Mouse (Mus musculus) macrophage (primary cell): Measurements from ENCODE around the gene Sgms1. TPM values are rescaled to one million over a fixed set of nuclear protein-coding genes. Genes with fewer than 3 reads are reported as not detected.

Experiments used
- H3K27ac ChIP-seq: fragments of 350-480 bp; formaldehyde crosslinking; 2 replicates; pipeline ENCODE4 v1.9.0; 2021
- H3K36me3 ChIP-seq: fragments of 350-480 bp; formaldehyde crosslinking; 2 replicates; pipeline ENCODE4 v1.9.0; 2021; ENCODE audit errors: inconsistent target
- H3K4me3 ChIP-seq: fragments of 350-480 bp; formaldehyde crosslinking; 2 replicates; pipeline ENCODE4 v1.9.0; 2021; ENCODE audit errors: inconsistent target
- H3K79me2 ChIP-seq: fragments of 350-480 bp; formaldehyde crosslinking; 2 replicates; pipeline ENCODE4 v1.9.0; 2021; ENCODE audit errors: inconsistent target
- WGBS: methylation state at CpG from one replicate; pipeline ENCODE4 v1.1.7; 2026; ENCODE audit warnings: inconsistent platforms; ENCODE audit not compliant: missing documents; 5-methylcytosine and 5-hydroxymethylcytosine counted together
- polyA plus RNA-seq: library from polyadenylated mRNA; stranded (reverse); fragments of 250-400 nt; gene quantifications from 3 replicates; pipeline ENCODE4 v1.2.4, GENCODE M21; 2018; ENCODE audit warnings: inconsistent platforms

Sgms1 gene
- polyA plus RNA-seq, 1 experiment from 2014 or later: 20.7 TPM

DNA sequence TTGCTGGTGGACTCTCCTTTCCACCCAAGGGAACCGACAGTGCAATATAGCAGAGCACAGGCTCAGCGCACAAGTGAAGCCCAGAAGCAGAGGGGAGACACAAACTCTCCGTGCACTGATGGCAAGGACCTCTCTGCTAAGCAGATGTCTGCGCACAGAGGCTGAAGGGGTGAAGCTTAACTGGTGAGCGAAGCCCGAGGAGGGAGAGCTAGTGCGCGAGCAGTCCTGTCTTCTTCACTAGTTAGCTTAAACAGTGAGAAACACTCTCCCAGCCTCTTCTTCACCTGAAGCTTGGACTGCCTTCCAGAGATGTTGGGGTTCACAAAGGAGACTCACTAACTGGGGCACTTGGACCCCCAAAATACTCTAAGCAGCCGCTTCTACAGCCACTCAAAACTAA is 36.1 kb downstream of the Sgms1 start:
- Histone ChIP-seq H3K27ac (no peak overlapping the region), H3K36me3 (no peaks in the 10 kb centered on the region), H3K79me2 (peaks cover 20% of the 10 kb centered on the region; the same call in 1 of the 2 replicates), H3K4me3 (no peak overlapping the region)
- WGBS: 96% methylated on average over 9 of the region's 9 CpGs

DNA sequence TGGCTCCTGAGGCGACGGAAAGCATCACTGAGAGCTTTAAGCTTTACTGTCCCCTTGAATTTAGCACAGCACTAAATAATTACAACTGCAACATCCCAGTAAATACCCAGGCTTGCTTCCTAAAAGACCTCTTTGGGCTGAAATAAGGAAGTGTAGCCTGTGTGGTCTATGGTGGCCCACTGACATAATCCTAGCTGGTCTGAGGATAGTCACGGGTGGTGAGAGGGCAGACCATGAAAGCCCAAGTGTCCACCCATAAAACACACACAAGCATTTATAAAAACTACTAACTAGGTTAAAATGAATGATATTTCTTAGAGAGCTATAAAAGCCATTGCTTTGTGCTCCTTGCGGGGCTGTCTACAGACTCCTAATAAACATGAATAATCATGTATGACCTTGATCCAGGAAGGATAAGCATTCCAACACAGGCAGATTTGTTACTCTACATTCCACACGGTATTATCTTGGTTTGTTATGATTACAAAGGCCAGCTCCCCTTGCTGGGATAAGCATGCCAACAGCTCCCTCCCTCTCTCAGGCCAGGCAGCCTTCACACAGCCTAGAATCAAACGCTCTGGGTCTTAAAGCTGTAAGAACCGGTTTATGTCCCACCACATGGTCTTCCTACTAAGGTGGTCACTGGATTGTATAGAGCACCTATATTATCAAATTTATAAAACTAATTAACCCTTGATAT is 40.4 kb downstream of the Sgms1 start:
- Histone ChIP-seq H3K4me3 (no peak overlapping the region), H3K36me3 (no peaks in the 10 kb centered on the region), H3K79me2 (peaks cover 16% of the 10 kb centered on the region; the same call in 1 of the 2 replicates), H3K27ac (peak overlapping the region; percentile 27)
- WGBS: 81% methylated on average over 7 of the region's 7 CpGs

GRCm38 (mm10) chr19:32347491-32347890 is 42.0 kb downstream of the Sgms1 start:
- peaks cover 12% of the 10 kb centered on the region; the same call in 1 of the 2 replicates for H3K79me2 ChIP-seq
- H3K4me3 ChIP-seq: no peak overlapping the region
- H3K36me3 ChIP-seq: no peaks in the 10 kb centered on the region
- WGBS: 92% methylated on average over 5 of the region's 5 CpGs
- no peak overlapping the region for H3K27ac ChIP-seq

DNA sequence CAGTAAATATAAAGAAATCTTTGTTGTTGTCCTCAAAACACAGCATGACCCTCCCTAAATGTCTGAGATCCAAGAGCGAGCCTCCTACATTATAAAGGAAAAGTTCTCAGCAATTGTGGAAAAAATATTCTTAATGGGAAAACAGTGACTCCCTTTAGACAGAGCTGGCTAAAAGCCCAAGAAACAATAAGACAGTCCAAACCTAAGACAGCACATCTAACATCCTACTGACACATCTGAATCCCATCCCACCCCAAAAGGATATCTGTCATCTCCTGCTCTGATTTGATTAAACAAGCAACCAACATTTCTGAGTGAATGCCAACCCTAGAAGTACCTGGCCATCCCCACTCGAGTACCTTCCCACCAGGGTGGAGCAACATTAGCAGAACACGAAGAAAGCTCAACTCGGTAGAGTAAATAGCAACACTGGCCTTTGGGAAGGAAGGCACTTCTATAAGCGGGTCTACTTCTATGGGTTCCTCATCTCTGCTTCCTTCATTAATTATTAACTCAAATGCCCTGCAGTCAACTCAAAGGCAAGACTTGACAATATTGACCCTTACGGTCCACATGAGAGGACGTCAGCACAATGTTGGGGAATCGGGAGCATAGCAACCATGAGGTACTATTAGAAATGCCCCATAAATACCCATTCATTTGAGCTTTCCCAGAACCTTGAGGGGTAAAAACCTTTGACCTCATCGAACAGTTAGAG is 42.7 kb downstream of the Sgms1 start:
- H3K36me3 ChIP-seq: no peaks in the 10 kb centered on the region
- no peak overlapping the region for H3K27ac ChIP-seq
- H3K79me2 ChIP-seq: peaks cover 15% of the 10 kb centered on the region; the same call in 1 of the 2 replicates
- no peak overlapping the region for H3K4me3 ChIP-seq
- 96% methylated on average over 9 of the region's 9 CpGs for WGBS

DNA sequence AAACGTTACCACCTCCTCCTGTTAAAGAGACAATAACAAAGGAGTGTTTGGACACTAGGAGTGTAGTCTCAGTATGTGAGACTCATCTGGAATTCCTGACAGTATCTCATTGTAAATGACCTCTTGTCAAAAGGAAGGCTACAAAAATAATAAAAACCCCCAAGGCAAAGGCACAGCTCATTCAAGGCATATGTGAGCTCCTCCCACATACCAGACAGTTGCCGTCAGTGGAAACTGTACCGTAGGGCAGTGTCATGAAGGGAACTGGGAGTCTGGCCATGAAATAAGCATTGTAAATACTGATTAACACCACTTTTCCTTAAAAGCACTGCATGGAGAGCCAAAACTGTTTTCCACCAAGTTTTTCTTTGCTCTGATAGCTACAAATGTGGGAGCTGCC is 43.3 kb downstream of the Sgms1 start:
- H3K79me2 ChIP-seq: peaks cover 15% of the 10 kb centered on the region; the same call in 1 of the 2 replicates
- WGBS: 90% methylated on average over 3 of the region's 3 CpGs
- H3K27ac ChIP-seq: no peak overlapping the region
- H3K4me3 ChIP-seq: no peak overlapping the region
- H3K36me3 ChIP-seq: no peaks in the 10 kb centered on the region

DNA sequence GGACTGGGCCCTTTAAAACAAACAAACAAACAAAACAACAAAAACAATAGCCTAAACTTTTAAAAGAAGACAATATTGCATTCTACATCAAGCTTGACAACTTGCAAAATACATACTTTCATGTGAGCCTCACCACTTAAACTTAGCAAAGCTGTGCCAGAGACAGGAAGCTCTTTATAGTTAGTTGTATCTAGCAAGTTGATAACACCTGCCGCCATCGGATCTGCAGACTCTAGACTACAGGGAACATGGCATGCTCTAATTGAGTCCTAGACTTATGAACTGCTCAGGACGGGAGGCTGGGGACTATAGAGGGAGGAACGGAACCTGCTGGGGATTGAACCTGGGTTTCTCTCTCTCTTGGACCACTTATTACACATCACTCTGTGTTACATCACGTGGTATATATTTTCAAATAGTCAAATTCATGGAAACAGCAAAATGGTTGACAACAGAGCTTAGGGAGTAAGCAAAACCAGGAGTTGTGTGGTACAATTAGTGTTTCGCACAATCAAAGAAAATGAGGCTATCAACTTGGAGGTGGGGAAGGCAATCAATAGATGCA is 44.3 kb downstream of the Sgms1 start:
- no peak overlapping the region for H3K4me3 ChIP-seq
- 99% methylated on average over 6 of the region's 6 CpGs for WGBS
- no peak overlapping the region for H3K27ac ChIP-seq
- H3K79me2 ChIP-seq: peaks cover 15% of the 10 kb centered on the region; the same call in 1 of the 2 replicates
- no peaks in the 10 kb centered on the region for H3K36me3 ChIP-seq

DNA sequence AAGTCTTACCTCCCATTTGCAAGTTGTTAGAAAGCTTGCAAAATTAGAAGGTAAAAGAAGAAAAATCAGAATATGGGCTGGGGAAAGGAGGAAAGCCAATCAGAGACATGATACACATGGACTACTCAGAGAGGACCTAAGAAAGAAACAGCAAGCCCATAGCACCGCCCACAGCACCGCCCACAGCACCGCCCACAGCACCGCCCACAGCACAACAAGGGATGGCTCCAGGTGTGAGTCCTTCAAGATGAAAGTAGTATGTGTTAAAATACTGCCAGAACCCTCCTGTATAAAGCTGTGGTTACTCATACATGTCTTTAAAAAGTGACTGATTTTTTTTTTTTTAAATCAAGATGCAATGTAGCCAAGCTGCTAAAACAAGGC is 44.8 kb downstream of the Sgms1 start:
- H3K27ac ChIP-seq: no peak overlapping the region
- 85% methylated on average over 4 of the region's 4 CpGs for WGBS
- no peaks in the 10 kb centered on the region for H3K36me3 ChIP-seq
- no peak overlapping the region for H3K4me3 ChIP-seq
- peaks cover 15% of the 10 kb centered on the region; the same call in 1 of the 2 replicates for H3K79me2 ChIP-seq

DNA sequence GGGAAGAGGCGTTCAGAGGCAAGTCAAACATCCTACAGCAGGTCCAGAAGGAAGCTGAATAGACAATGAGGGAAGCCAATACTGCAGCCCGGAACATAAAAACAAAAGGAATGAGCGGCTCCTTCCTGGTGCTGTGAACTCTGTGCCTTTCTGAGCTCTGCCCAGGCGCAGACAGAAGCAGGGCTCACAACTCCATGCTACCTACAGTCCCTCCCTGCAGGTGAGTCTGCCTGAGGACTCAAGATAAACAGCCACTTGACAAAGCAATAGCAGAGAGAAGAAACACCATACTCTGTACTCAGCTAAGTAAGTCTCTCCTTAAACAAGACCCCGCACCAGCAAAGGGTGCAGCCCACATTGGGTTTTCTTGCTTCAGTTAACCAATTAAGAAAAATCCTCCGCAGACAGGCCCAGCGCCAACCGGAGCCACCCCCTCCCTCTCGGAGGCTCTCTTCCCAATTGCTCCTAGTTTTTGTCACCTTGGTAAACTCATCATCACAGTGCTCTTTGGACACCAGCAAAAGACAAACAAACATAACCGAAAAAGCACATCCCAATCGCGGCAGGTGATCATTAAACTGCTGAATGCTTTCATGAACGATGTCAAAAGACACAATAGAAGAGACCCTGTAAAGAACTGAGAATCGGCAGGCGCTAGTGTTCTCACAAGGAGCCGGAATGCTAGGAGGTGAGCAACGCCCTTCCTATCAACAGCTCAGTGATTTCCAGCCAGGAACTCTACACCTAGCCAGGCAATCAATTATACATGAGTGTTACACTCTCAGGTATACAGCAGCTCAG is 45.4 kb downstream of the Sgms1 start:
- WGBS: 95% methylated on average over 17 of the region's 17 CpGs
- no peak overlapping the region for H3K4me3 ChIP-seq

GRCm38 (mm10) chr19:32342436-32342835 is 47.1 kb downstream of the Sgms1 start:
- Histone ChIP-seq H3K79me2 (peaks cover 15% of the 10 kb centered on the region; the same call in 1 of the 2 replicates), H3K36me3 (no peaks in the 10 kb centered on the region), H3K27ac (no peak overlapping the region), H3K4me3 (no peak overlapping the region)
- WGBS: 97% methylated on average over 4 of the region's 5 CpGs

More for the DNA sequence above, 45.4 kb downstream of the Sgms1 start:
- no peaks in the 10 kb centered on the region for H3K36me3 ChIP-seq
- no peak overlapping the region for H3K27ac ChIP-seq
- H3K79me2 ChIP-seq: peaks cover 15% of the 10 kb centered on the region; the same call in 1 of the 2 replicates

DNA sequence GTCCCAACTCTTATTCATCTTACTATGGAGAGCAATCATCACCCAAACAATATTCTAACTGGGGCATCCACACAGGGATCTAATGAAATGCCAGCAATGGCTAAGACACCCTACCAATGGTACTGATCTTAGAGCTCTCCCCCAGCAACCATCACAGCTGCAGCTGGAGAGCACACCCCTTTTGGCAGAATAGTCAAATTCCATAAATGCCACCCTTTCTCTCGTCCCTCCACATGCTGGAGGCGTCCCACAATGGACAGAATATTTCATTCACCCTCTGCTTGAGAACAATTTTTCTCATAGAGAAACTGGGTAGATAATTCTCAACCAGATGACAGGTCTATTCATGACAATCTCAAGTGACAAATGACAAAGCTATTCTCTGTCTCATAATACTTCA is 48.4 kb downstream of the Sgms1 start:
- 89% methylated on average over 2 of the region's 2 CpGs for WGBS
- Histone ChIP-seq H3K27ac (no peak overlapping the region), H3K36me3 (no peaks in the 10 kb centered on the region)

DNA sequence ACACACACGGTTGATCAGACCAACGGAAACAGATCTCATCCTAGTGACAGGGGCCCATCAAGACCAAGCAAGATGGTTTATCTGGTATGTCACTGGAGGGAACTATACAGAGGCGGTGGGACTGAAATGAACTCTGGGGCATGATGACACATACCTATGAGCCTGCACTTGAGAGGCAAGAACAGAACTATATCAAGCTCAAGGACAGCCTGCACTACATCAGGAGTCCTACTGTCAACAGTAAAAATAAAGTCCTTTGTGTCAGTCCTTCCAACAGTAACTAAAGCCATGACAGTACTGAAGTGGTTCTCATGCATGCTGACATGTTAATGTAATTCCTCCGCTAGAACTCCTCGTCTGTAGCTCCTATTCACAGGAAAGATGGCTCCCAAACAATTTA is 49.3 kb downstream of the Sgms1 start:
- Histone ChIP-seq H3K27ac (no peak overlapping the region), H3K36me3 (no peaks in the 10 kb centered on the region)
- WGBS: 98% methylated on average over 5 of the region's 5 CpGs

More for the DNA sequence above, 48.4 kb downstream of the Sgms1 start:
- H3K79me2 ChIP-seq: peaks cover 15% of the 10 kb centered on the region; the same call in 1 of the 2 replicates
- no peak overlapping the region for H3K4me3 ChIP-seq

GRCm38 (mm10) chr19:32337708-32338107 is 51.8 kb downstream of the Sgms1 start:
- WGBS: 91% methylated on average over 6 of the region's 6 CpGs
- no peak overlapping the region for H3K27ac ChIP-seq
- no peak overlapping the region for H3K4me3 ChIP-seq
- peaks cover 9% of the 10 kb centered on the region; the same call in 1 of the 2 replicates for H3K79me2 ChIP-seq
- H3K36me3 ChIP-seq: no peaks in the 10 kb centered on the region

More for the DNA sequence above, 49.3 kb downstream of the Sgms1 start:
- peaks cover 15% of the 10 kb centered on the region; the same call in 1 of the 2 replicates for H3K79me2 ChIP-seq
- no peak overlapping the region for H3K4me3 ChIP-seq

DNA sequence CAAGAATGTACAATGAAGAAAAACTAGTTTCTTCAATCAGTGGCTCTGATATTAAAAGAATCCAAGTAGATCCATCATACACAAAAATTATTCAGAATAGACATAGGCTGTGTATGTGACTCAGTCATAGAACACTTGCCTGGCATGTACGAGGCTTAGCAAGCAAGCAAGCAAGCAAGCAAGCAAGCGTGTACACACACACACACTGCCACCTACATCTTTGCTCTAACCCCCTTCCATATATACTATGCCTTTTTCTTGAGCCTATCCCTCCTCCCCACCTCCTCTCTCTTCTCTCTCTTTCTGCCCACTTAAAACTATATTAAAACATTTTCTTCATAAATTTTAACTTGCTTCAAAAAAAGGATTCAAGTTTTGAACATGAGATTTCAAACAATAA is 54.8 kb downstream of the Sgms1 start:
- no peaks in the 10 kb centered on the region for H3K36me3 ChIP-seq
- no peak overlapping the region for H3K4me3 ChIP-seq
- H3K79me2 ChIP-seq: peaks cover 4% of the 10 kb centered on the region; the same call in 1 of the 2 replicates
- H3K27ac ChIP-seq: no peak overlapping the region
- WGBS: 100% methylated on average over 2 of the region's 2 CpGs

GRCm38 (mm10) chr19:32333544-32333943 is 56.0 kb downstream of the Sgms1 start:
- Histone ChIP-seq H3K27ac (no peak overlapping the region), H3K36me3 (no peaks in the 10 kb centered on the region), H3K4me3 (no peak overlapping the region), H3K79me2 (peaks cover 4% of the 10 kb centered on the region; the same call in 1 of the 2 replicates)
- 94% methylated on average over 4 of the region's 4 CpGs for WGBS
